Comparison of ENCODE assay signal across 9 mouse cellular contexts in genomic region chr11:118232314-118232831, GRCm38 (mm10). TPM values are rescaled to one million over a fixed set of nuclear protein-coding genes. Genes with fewer than 3 reads are reported as not detected.
DNase-seq lines count a peak whose midpoint lies in the region; ATAC-seq and TF ChIP-seq lines count a peak whose summit lies in the region.
"Had no signal": no experiment of that assay in that cellular context is flagged by ENCODE, and none has a peak within 500 bp of the region (broad histone marks: within the 10 kb centered on the region; RNA-seq: fewer than 3 reads in every experiment).

No protein-coding gene starts in this region.

- no peaks in the 10 kb centered on the region for H3K4me1 ChIP-seq in forebrain, postnatal 0 days (ENCODE audit: insufficient read depth)
- peaks cover 25% of the 10 kb centered on the region for H3K4me1 ChIP-seq in forebrain, embryonic 10.5 days
- peaks cover 8% of the 10 kb centered on the region for H3K4me1 ChIP-seq in cortical plate, adult 2 months (ENCODE audit: control insufficient read depth, insufficient read depth, low read length)
- no peaks in the 10 kb centered on the region for H3K4me1 ChIP-seq in forebrain, embryonic 15.5 days
- no peaks in the 10 kb centered on the region for H3K4me1 ChIP-seq in hindbrain, embryonic 11.5 days (replicated peaks; ENCODE audit: control insufficient read depth, insufficient read depth, low read length)

- TF ChIP-seq POLR2A in cortical plate, adult 2 months (IDR thresholded peaks at IDR 0.05; ENCODE audit: extremely low read depth, insufficient read depth, low read length), result no peak

- no peak overlapping the region for H3K27ac ChIP-seq in forebrain, postnatal 0 days (ENCODE audit: low read depth, low read length)
- no peak overlapping the region for H3K27ac ChIP-seq in forebrain, embryonic 10.5 days
- H3K27ac ChIP-seq in cortical plate, adult 2 months (ENCODE audit: insufficient read depth, low read length), result no peak overlapping the region
- no peak overlapping the region for H3K27ac ChIP-seq in forebrain, embryonic 15.5 days (replicated peaks)
- no peak overlapping the region for H3K27ac ChIP-seq in hindbrain, embryonic 11.5 days (ENCODE audit: low read depth, low read length)
- H3K27ac ChIP-seq: lung, embryonic 15.5 days had no signal

- peaks cover under 1% of the 10 kb centered on the region for H3K79me3 ChIP-seq in C2C12 (ENCODE audit: low read depth)

- peak; percentile 45; the same call in 1 of the 2 replicates for ATAC-seq in forebrain, postnatal 0 days
- peak; percentile 91 for ATAC-seq in megakaryocyte progenitor cell, adult 5-6 weeks (replicated peaks; ENCODE audit: poor library complexity)
- no peak for ATAC-seq in forebrain, embryonic 15.5 days (replicated peaks)
- no peak for ATAC-seq in hindbrain, embryonic 11.5 days (ENCODE audit: low FRiP score)

- no peaks in the 10 kb centered on the region for H3K27me3 ChIP-seq in forebrain, postnatal 0 days (ENCODE audit: insufficient read depth, low read length)
- H3K27me3 ChIP-seq in forebrain, embryonic 10.5 days (ENCODE audit: poor library complexity, severe bottlenecking), result no peaks in the 10 kb centered on the region
- H3K27me3 ChIP-seq in C2C12 (ENCODE audit: control insufficient read depth, insufficient read depth, insufficient read length), result no peaks in the 10 kb centered on the region
- no peaks in the 10 kb centered on the region for H3K27me3 ChIP-seq in forebrain, embryonic 15.5 days
- no peaks in the 10 kb centered on the region for H3K27me3 ChIP-seq in hindbrain, embryonic 11.5 days (ENCODE audit: control insufficient read depth, insufficient read depth, low read length)
- H3K27me3 ChIP-seq: lung, embryonic 15.5 days had no signal

- H3K4me2 ChIP-seq in forebrain, postnatal 0 days (ENCODE audit: low read depth), result no peak overlapping the region
- H3K4me2 ChIP-seq in forebrain, embryonic 15.5 days (replicated peaks), result no peak overlapping the region
- no peak overlapping the region for H3K4me2 ChIP-seq in hindbrain, embryonic 11.5 days (replicated peaks; ENCODE audit: low read depth, low read length)
- H3K4me2 ChIP-seq: lung, embryonic 15.5 days had no signal

- peaks cover 19% of the 10 kb centered on the region for H3K79me2 ChIP-seq in C2C12 (ENCODE audit: control insufficient read depth, insufficient read depth)

- TF ChIP-seq CTCF in forebrain, postnatal 0 days (IDR thresholded peaks at IDR 0.05; ENCODE audit: low read depth), result peak; percentile 56
- TF ChIP-seq CTCF in C2C12 (IDR thresholded peaks at IDR 0.05; ENCODE audit: control insufficient read depth, insufficient read depth, insufficient read length), result peak; percentile 64
- 0 out of 2 replicates have a peak, but pooled peaks have one; percentile 26 for TF ChIP-seq CTCF in cortical plate, adult 2 months (IDR thresholded peaks at IDR 0.05; ENCODE audit: extremely low read depth, insufficient read depth, low read length)

- H3K4me3 ChIP-seq in forebrain, postnatal 0 days (ENCODE audit: low read depth, low read length), result no peak overlapping the region
- no peak overlapping the region for H3K4me3 ChIP-seq in forebrain, embryonic 10.5 days
- no peak overlapping the region for H3K4me3 ChIP-seq in C2C12 (ENCODE audit: insufficient read depth, poor library complexity, severe bottlenecking)
- no peak overlapping the region for H3K4me3 ChIP-seq in cortical plate, adult 2 months (ENCODE audit: insufficient read depth, low read length)
- no peak overlapping the region for H3K4me3 ChIP-seq in forebrain, embryonic 15.5 days
- H3K4me3 ChIP-seq in hindbrain, embryonic 11.5 days (ENCODE audit: low read depth, low read length), result no peak overlapping the region
- H3K4me3 ChIP-seq: lung, embryonic 15.5 days had no signal

- H3K9ac ChIP-seq in forebrain, postnatal 0 days, result no peak overlapping the region
- no peak overlapping the region for H3K9ac ChIP-seq in forebrain, embryonic 15.5 days (replicated peaks)
- no peak overlapping the region for H3K9ac ChIP-seq in hindbrain, embryonic 11.5 days (ENCODE audit: low read depth, low read length)
- H3K9ac ChIP-seq: lung, embryonic 15.5 days had no signal

- DNase-seq in forebrain, postnatal 0 days, result no peak
- DNase-seq in forebrain, embryonic 10.5 days (ENCODE audit: extremely low spot score, low spot score), result no peak
- peak; percentile 53 for DNase-seq in kidney, postnatal 14 days
- DNase-seq in hindbrain, embryonic 11.5 days (ENCODE audit: low spot score), result no peak

- no peaks in the 10 kb centered on the region for H3K9me3 ChIP-seq in forebrain, postnatal 0 days (ENCODE audit: low read length)
- H3K9me3 ChIP-seq in forebrain, embryonic 10.5 days, result no peaks in the 10 kb centered on the region
- H3K9me3 ChIP-seq in forebrain, embryonic 15.5 days, result no peaks in the 10 kb centered on the region
- H3K9me3 ChIP-seq in hindbrain, embryonic 11.5 days (ENCODE audit: control insufficient read depth, low read length), result no peaks in the 10 kb centered on the region
- H3K9me3 ChIP-seq: lung, embryonic 15.5 days had no signal

- H3K36me3 ChIP-seq in forebrain, postnatal 0 days (ENCODE audit: insufficient read depth), result no peaks in the 10 kb centered on the region
- H3K36me3 ChIP-seq in forebrain, embryonic 10.5 days (replicated peaks), result no peaks in the 10 kb centered on the region
- H3K36me3 ChIP-seq in C2C12 (ENCODE audit: control insufficient read depth, insufficient read depth), result no peaks in the 10 kb centered on the region
- H3K36me3 ChIP-seq in forebrain, embryonic 15.5 days, result no peaks in the 10 kb centered on the region
- H3K36me3 ChIP-seq in hindbrain, embryonic 11.5 days (ENCODE audit: control insufficient read depth, insufficient read depth, low read length), result no peaks in the 10 kb centered on the region
- H3K36me3 ChIP-seq: lung, embryonic 15.5 days had no signal

- 28% methylated on average over 7 of the region's 7 CpGs for WGBS in forebrain, postnatal 0 days
- WGBS in forebrain, embryonic 10.5 days, result 52% methylated on average over 7 of the region's 7 CpGs
- WGBS in forebrain, embryonic 15.5 days, result 33% methylated on average over 7 of the region's 7 CpGs
- 54% methylated on average over 7 of the region's 7 CpGs for WGBS in hindbrain, embryonic 11.5 days

- no peak overlapping the region for H3ac ChIP-seq in C2C12 (ENCODE audit: control insufficient read depth, insufficient read length, low read depth)

TF ChIP-seq in C2C12, 6 proteins besides CTCF, POLR2A, EP300 and RAD21:
- TF ChIP-seq MAX (IDR thresholded peaks at IDR 0.05) (peak; percentile 22), FOSL1 (IDR thresholded peaks at IDR 0.05; ENCODE audit: insufficient read depth, low read length, poor library complexity, severe bottlenecking) (no peak), MYOD1 (IDR thresholded peaks at IDR 0.05; ENCODE audit: control insufficient read depth, insufficient read length, low read depth) (no peak), USF1 (IDR thresholded peaks at IDR 0.05; ENCODE audit: low read depth) (peak; percentile 74), MYOG (IDR thresholded peaks at IDR 0.05; ENCODE audit: control insufficient read depth, extremely low read depth, insufficient read length) (no peak)

RNA-seq across cellular contexts. Expression of gene Cyth1, which starts 16.0 kb away (rescaled TPM):
- total RNA-seq in forebrain, postnatal 0 days (2014; rRNA removed), result 64.1 and 74.1 TPM in 2 replicates
- 23.7 and 24.2 TPM in 2 replicates for polyA plus RNA-seq in forebrain, postnatal 0 days (2015; fragmentation: Nextera tagmentation; extraction: Ambion mirVana)
- 10.1 and 11.5 TPM in 2 replicates for polyA plus RNA-seq in forebrain, embryonic 10.5 days (2016; fragmentation: Nextera tagmentation; extraction: Ambion mirVana)
- polyA plus RNA-seq in C2C12 (2012; fragmentation: generic; extraction: Trizol), result 7.9 TPM
- 69.2 and 80.3 TPM in 2 replicates for polyA plus RNA-seq in cortical plate, adult 2 months (2012; rRNA removed)
- total RNA-seq in megakaryocyte progenitor cell, adult 5-6 weeks (2015), result 12.3 and 15.1 TPM in 2 replicates
- 45.5 and 56.3 TPM in 2 replicates for total RNA-seq in megakaryocyte progenitor cell, adult 5-6 weeks (2017)
- polyA plus RNA-seq in forebrain, embryonic 15.5 days (2015; fragmentation: Nextera tagmentation; extraction: Ambion mirVana), result 32.3 and 34.6 TPM in 2 replicates
- polyA plus RNA-seq in hindbrain, embryonic 11.5 days (2014; fragmentation: Nextera tagmentation; extraction: Ambion mirVana), result 16.5 and 16.7 TPM in 2 replicates

RNA-seq across cellular contexts. Expression of gene Usp36, which starts 57.7 kb away (rescaled TPM):
- total RNA-seq in forebrain, postnatal 0 days (2014; rRNA removed), result 17.1 and 22.1 TPM in 2 replicates
- 6.7 and 9.5 TPM in 2 replicates for polyA plus RNA-seq in forebrain, postnatal 0 days (2015; fragmentation: Nextera tagmentation; extraction: Ambion mirVana)
- polyA plus RNA-seq in forebrain, embryonic 10.5 days (2016; fragmentation: Nextera tagmentation; extraction: Ambion mirVana), result 22.9 and 24.6 TPM in 2 replicates
- polyA plus RNA-seq in C2C12 (2012; fragmentation: generic; extraction: Trizol), result 14.8 TPM
- polyA plus RNA-seq in cortical plate, adult 2 months (2012; rRNA removed), result 26.7 and 27.3 TPM in 2 replicates
- 19.1 and 23.7 TPM in 2 replicates for total RNA-seq in megakaryocyte progenitor cell, adult 5-6 weeks (2015)
- 11.7 and 14.1 TPM in 2 replicates for total RNA-seq in megakaryocyte progenitor cell, adult 5-6 weeks (2017)
- 17.0 and 17.4 TPM in 2 replicates for polyA plus RNA-seq in forebrain, embryonic 15.5 days (2015; fragmentation: Nextera tagmentation; extraction: Ambion mirVana)
- polyA plus RNA-seq in hindbrain, embryonic 11.5 days (2014; fragmentation: Nextera tagmentation; extraction: Ambion mirVana), result 9.8 and 9.9 TPM in 2 replicates

Comparison
In these comparisons a context has a peak if more than half of its experiments do, and no peak if none do; other contexts are left out.
1. ATAC-seq: peak in forebrain, postnatal 0 days (single experiment) and megakaryocyte progenitor cell, adult 5-6 weeks (single experiment); none in forebrain, embryonic 15.5 days (single experiment) and hindbrain, embryonic 11.5 days (single experiment).
2. Peak in every context shown above with its lines, with median percentiles within 50 percentile points of each other: CTCF ChIP-seq.